Mouse (Mus musculus) stomach, embryonic 16.5 days (tissue): ENCODE results near the gene Btbd6. TPM values are rescaled to one million over a fixed set of nuclear protein-coding genes. Genes with fewer than 3 reads are reported as not detected.

ENCODE experiments used
- ATAC-seq: fragments of 200-750 bp; cut with Nextera tagmentation; 2 replicates; pipeline ENCODE4 v1.8.0; 2017; ENCODE audit warnings: moderate number of reproducible peaks, moderate TSS enrichment; ENCODE audit not compliant: insufficient read depth, low FRiP score
- H3K27ac ChIP-seq: fragments of 300-500 bp; sonication (generic); 2 replicates; pipeline ENCODE4 v1.5.1; 2014; ENCODE audit warnings: low read length
- H3K27me3 ChIP-seq: fragments of 300-500 bp; sonication (generic); 2 replicates; pipeline ENCODE4 v1.6.1; 2014; ENCODE audit warnings: low read length, control low read depth, mixed read lengths; ENCODE audit not compliant: control insufficient read depth, insufficient read depth
- H3K36me3 ChIP-seq: fragments of 300-500 bp; sonication (generic); 2 replicates; pipeline ENCODE4 v1.6.1; 2014; ENCODE audit warnings: low read length; ENCODE audit not compliant: control insufficient read depth, insufficient read depth
- H3K4me1 ChIP-seq: fragments of 300-500 bp; sonication (generic); 2 replicates; pipeline ENCODE4 v1.6.1; 2014; ENCODE audit warnings: low read length, control low read depth, mixed read lengths; ENCODE audit not compliant: control insufficient read depth, insufficient read depth
- H3K4me2 ChIP-seq: fragments of 300-500 bp; sonication (generic); 2 replicates; pipeline ENCODE4 v1.6.1; 2014; ENCODE audit warnings: low read depth, low read length, mixed read lengths
- H3K4me3 ChIP-seq: fragments of 300-500 bp; sonication (generic); replicated peaks from 2 replicates; pipeline ENCODE4 v1.5.1; 2014; ENCODE audit warnings: mild to moderate bottlenecking, low read length
- H3K9ac ChIP-seq: fragments of 300-500 bp; sonication (generic); 2 replicates; pipeline ENCODE4 v1.6.1; 2014; ENCODE audit warnings: low read length
- H3K9me3 ChIP-seq: fragments of 300-500 bp; sonication (generic); replicated peaks from 2 replicates; pipeline ENCODE4 v1.6.1; 2016; ENCODE audit warnings: low read length, control low read depth; ENCODE audit not compliant: control insufficient read depth
- WGBS: fragments of 180-500 bp; shearing (Covaris S2); extraction: QIAGEN DNeasy Blood & Tissue Kit; methylation state at CpG from one replicate; pipeline ENCODE4 v1.1.7; 2014; 5-methylcytosine and 5-hydroxymethylcytosine counted together
- polyA plus RNA-seq: library from polyadenylated mRNA; unstranded; fragments of >200 nt; fragmentation: Nextera tagmentation; extraction: Ambion mirVana; gene quantifications from 2 replicates; pipeline ENCODE4 v1.2.1, GENCODE M21; 2015

The Btbd6 gene
- polyA plus RNA-seq, 1 experiment from 2014 or later: 20.6 TPM

- H3K9me3 ChIP-seq: no peaks in the 10 kb centered on the region
- H3K4me1 ChIP-seq: peaks cover 11% of the 10 kb centered on the region
- H3K4me3 ChIP-seq: no peak overlapping the region
- H3K4me2 ChIP-seq: no peak overlapping the region; the same call in 1 of the 2 replicates
- no peak overlapping the region for H3K9ac ChIP-seq
- ATAC-seq: no peak
- 21% methylated on average over 7 of the region's 7 CpGs for WGBS
- H3K36me3 ChIP-seq: no peaks in the 10 kb centered on the region
- no peaks in the 10 kb centered on the region for H3K27me3 ChIP-seq
- peak overlapping the region; percentile 39 for H3K27ac ChIP-seq
Measured at GRCm38 (mm10) chr12:112951150-112951842, 25.0 kb upstream of the Btbd6 start.

GRCm38 (mm10) chr12:112952433-112952832, 23.8 kb upstream of the Btbd6 start:
- peaks cover 11% of the 10 kb centered on the region for H3K4me1 ChIP-seq
- H3K36me3 ChIP-seq: no peaks in the 10 kb centered on the region
- H3K4me3 ChIP-seq: no peak overlapping the region
- peak; percentile 25; the same call in 1 of the 2 replicates for ATAC-seq
- H3K27ac ChIP-seq: no peak overlapping the region
- H3K9ac ChIP-seq: 0 out of 2 replicates have a peak overlapping the region, but pooled peaks have one; percentile 7
- no peaks in the 10 kb centered on the region for H3K9me3 ChIP-seq
- 56% methylated on average over 8 of the region's 8 CpGs for WGBS
- no peak overlapping the region for H3K4me2 ChIP-seq
- no peaks in the 10 kb centered on the region for H3K27me3 ChIP-seq

GRCm38 (mm10) chr12:112952926-112953565, 23.2 kb upstream of the Btbd6 start:
- WGBS: 70% methylated on average over 3 of the region's 3 CpGs
- no peak overlapping the region for H3K4me2 ChIP-seq
- H3K4me1 ChIP-seq: peaks cover 11% of the 10 kb centered on the region
- no peak overlapping the region for H3K4me3 ChIP-seq
- no peaks in the 10 kb centered on the region for H3K36me3 ChIP-seq
- H3K9ac ChIP-seq: no peak overlapping the region
- H3K27me3 ChIP-seq: no peaks in the 10 kb centered on the region
- no peak overlapping the region for H3K27ac ChIP-seq
- ATAC-seq: no peak
- H3K9me3 ChIP-seq: no peaks in the 10 kb centered on the region

GRCm38 (mm10) chr12:112955800-112956199, 20.5 kb upstream of the Btbd6 start:
- peak; percentile 31; the same call in 1 of the 2 replicates for ATAC-seq
- H3K4me2 ChIP-seq: no peak overlapping the region
- no peak overlapping the region for H3K4me3 ChIP-seq
- WGBS: 36% methylated on average over 4 of the region's 4 CpGs
- H3K9ac ChIP-seq: no peak overlapping the region
- peaks cover 9% of the 10 kb centered on the region; the same call in 1 of the 2 replicates for H3K36me3 ChIP-seq
- H3K4me1 ChIP-seq: peaks cover 5% of the 10 kb centered on the region
- H3K9me3 ChIP-seq: no peaks in the 10 kb centered on the region
- H3K27me3 ChIP-seq: no peaks in the 10 kb centered on the region
- H3K27ac ChIP-seq: no peak overlapping the region

GRCm38 (mm10) chr12:112958303-112958702, 18.0 kb upstream of the Btbd6 start:
- H3K4me2 ChIP-seq: no peak overlapping the region
- WGBS: 34% methylated on average over 4 of the region's 4 CpGs
- H3K36me3 ChIP-seq: peaks cover 21% of the 10 kb centered on the region; the same call in 1 of the 2 replicates
- peak; percentile 65; the same call in 1 of the 2 replicates for ATAC-seq
- no peaks in the 10 kb centered on the region for H3K4me1 ChIP-seq
- H3K27ac ChIP-seq: no peak overlapping the region
- no peak overlapping the region for H3K4me3 ChIP-seq
- H3K27me3 ChIP-seq: no peaks in the 10 kb centered on the region
- H3K9ac ChIP-seq: no peak overlapping the region
- H3K9me3 ChIP-seq: no peaks in the 10 kb centered on the region

GRCm38 (mm10) chr12:112959421-112959820, 16.9 kb upstream of the Btbd6 start:
- H3K9me3 ChIP-seq: no peaks in the 10 kb centered on the region
- no peak for ATAC-seq
- peaks cover 24% of the 10 kb centered on the region for H3K36me3 ChIP-seq
- WGBS: 83% methylated on average over 8 of the region's 8 CpGs
- H3K4me3 ChIP-seq: no peak overlapping the region
- H3K4me2 ChIP-seq: no peak overlapping the region
- H3K27me3 ChIP-seq: no peaks in the 10 kb centered on the region
- no peaks in the 10 kb centered on the region for H3K4me1 ChIP-seq
- no peak overlapping the region for H3K9ac ChIP-seq
- H3K27ac ChIP-seq: no peak overlapping the region

GRCm38 (mm10) chr12:112961428-112961827, 14.9 kb upstream of the Btbd6 start:
- Histone ChIP-seq H3K27me3 (no peaks in the 10 kb centered on the region), H3K36me3 (peaks cover 29% of the 10 kb centered on the region), H3K27ac (no peak overlapping the region), H3K9me3 (no peaks in the 10 kb centered on the region), H3K4me3 (no peak overlapping the region), H3K9ac (0 out of 2 replicates have a peak overlapping the region, but pooled peaks have one; percentile 19), H3K4me2 (no peak overlapping the region), H3K4me1 (no peaks in the 10 kb centered on the region)
- 71% methylated on average over 7 of the region's 7 CpGs for WGBS
- ATAC-seq: no peak

GRCm38 (mm10) chr12:112961872-112962271, 14.4 kb upstream of the Btbd6 start:
- WGBS: 78% methylated on average over 5 of the region's 5 CpGs
- Histone ChIP-seq H3K9me3 (no peaks in the 10 kb centered on the region), H3K4me3 (no peak overlapping the region), H3K36me3 (peaks cover 29% of the 10 kb centered on the region), H3K4me1 (no peaks in the 10 kb centered on the region), H3K4me2 (no peak overlapping the region), H3K27me3 (no peaks in the 10 kb centered on the region), H3K27ac (no peak overlapping the region), H3K9ac (no peak overlapping the region)
- ATAC-seq: no peak

GRCm38 (mm10) chr12:112965783-112966182, 10.5 kb upstream of the Btbd6 start:
- Histone ChIP-seq H3K9ac (no peak overlapping the region), H3K27me3 (no peaks in the 10 kb centered on the region), H3K27ac (no peak overlapping the region), H3K4me3 (no peak overlapping the region), H3K4me1 (no peaks in the 10 kb centered on the region), H3K9me3 (no peaks in the 10 kb centered on the region), H3K36me3 (peaks cover 44% of the 10 kb centered on the region), H3K4me2 (no peak overlapping the region)
- no peak for ATAC-seq
- WGBS: 92% methylated on average over 13 of the region's 13 CpGs
